Mouse (Mus musculus): ENCODE measurements around the gene Fras1. TPM values are rescaled to one million over a fixed set of nuclear protein-coding genes. Genes with fewer than 3 reads are reported as not detected.

Fras1 gene
- polyA plus RNA-seq, 1 experiment: 0.29 TPM

- WGBS: 93% methylated on average over 6 of the region's 6 CpGs
- Histone ChIP-seq H3K4me3 (ENCODE audit: low read depth, low read length) (no peak overlapping the region), H3K4me1 (ENCODE audit: control insufficient read depth, insufficient read depth, insufficient read length, low read length) (peaks cover 8% of the 10 kb centered on the region; the same call in 1 of the 2 replicates)
These were observed 423.7 kb downstream of the Fras1 start for GRCm38 (mm10) chr5:96797465-96797864.

GRCm38 (mm10) chr5:96799165-96799564 is 425.4 kb downstream of the Fras1 start:
- Histone ChIP-seq H3K4me3 (ENCODE audit: low read depth, low read length) (no peak overlapping the region), H3K27ac (ENCODE audit: insufficient read depth, low read depth, low read length) (no peak overlapping the region), H3K4me1 (ENCODE audit: control insufficient read depth, insufficient read depth, insufficient read length, low read length) (no peaks in the 10 kb centered on the region), H3K36me3 (ENCODE audit: control insufficient read depth, insufficient read depth, low read length) (no peaks in the 10 kb centered on the region), H3K27me3 (ENCODE audit: control insufficient read depth, insufficient read depth, low read length) (no peaks in the 10 kb centered on the region)
- TF ChIP-seq CTCF (IDR thresholded peaks at IDR 0.05; ENCODE audit: extremely low read depth, insufficient read length, insufficient replicate concordance, low read depth, low read length) (no peak), POLR2A (IDR thresholded peaks at IDR 0.05; ENCODE audit: low read depth, low read length) (no peak)
- WGBS: 90% methylated on average over 9 of the region's 9 CpGs

More at GRCm38 (mm10) chr5:96797465-96797864, 423.7 kb downstream of the Fras1 start:
- Histone ChIP-seq H3K36me3 (ENCODE audit: control insufficient read depth, insufficient read depth, low read length) (no peaks in the 10 kb centered on the region), H3K27ac (ENCODE audit: insufficient read depth, low read depth, low read length) (no peak overlapping the region), H3K27me3 (ENCODE audit: control insufficient read depth, insufficient read depth, low read length) (0 out of 2 replicates have a peak, but pooled peaks cover 2% of the 10 kb centered on the region)
- TF ChIP-seq POLR2A (IDR thresholded peaks at IDR 0.05; ENCODE audit: low read depth, low read length): no peak
- no peak for TF ChIP-seq CTCF (IDR thresholded peaks at IDR 0.05; ENCODE audit: extremely low read depth, insufficient read length, insufficient replicate concordance, low read depth, low read length)

GRCm38 (mm10) chr5:96799969-96800368 is 426.2 kb downstream of the Fras1 start:
- no peak overlapping the region for H3K4me3 ChIP-seq (ENCODE audit: low read depth, low read length)
- no peaks in the 10 kb centered on the region for H3K36me3 ChIP-seq (ENCODE audit: control insufficient read depth, insufficient read depth, low read length)
- 69% methylated on average over 9 of the region's 9 CpGs for WGBS
- TF ChIP-seq POLR2A (IDR thresholded peaks at IDR 0.05; ENCODE audit: low read depth, low read length) (no peak), CTCF (IDR thresholded peaks at IDR 0.05; ENCODE audit: extremely low read depth, insufficient read length, insufficient replicate concordance, low read depth, low read length) (no peak)
- no peaks in the 10 kb centered on the region for H3K27me3 ChIP-seq (ENCODE audit: control insufficient read depth, insufficient read depth, low read length)
- H3K4me1 ChIP-seq (ENCODE audit: control insufficient read depth, insufficient read depth, insufficient read length, low read length): no peaks in the 10 kb centered on the region
- H3K27ac ChIP-seq (ENCODE audit: insufficient read depth, low read depth, low read length): no peak overlapping the region

GRCm38 (mm10) chr5:96802185-96802584 is 428.4 kb downstream of the Fras1 start:
- TF ChIP-seq POLR2A (IDR thresholded peaks at IDR 0.05; ENCODE audit: low read depth, low read length): no peak
- TF ChIP-seq CTCF (IDR thresholded peaks at IDR 0.05; ENCODE audit: extremely low read depth, insufficient read length, insufficient replicate concordance, low read depth, low read length): no peak
- H3K4me1 ChIP-seq (ENCODE audit: control insufficient read depth, insufficient read depth, insufficient read length, low read length): no peaks in the 10 kb centered on the region
- no peaks in the 10 kb centered on the region for H3K27me3 ChIP-seq (ENCODE audit: control insufficient read depth, insufficient read depth, low read length)
- no peaks in the 10 kb centered on the region for H3K36me3 ChIP-seq (ENCODE audit: control insufficient read depth, insufficient read depth, low read length)
- no peak overlapping the region for H3K4me3 ChIP-seq (ENCODE audit: low read depth, low read length)
- WGBS: 16% methylated on average over 7 of the region's 7 CpGs
- no peak overlapping the region for H3K27ac ChIP-seq (ENCODE audit: insufficient read depth, low read depth, low read length)

- H3K27me3 ChIP-seq (ENCODE audit: control insufficient read depth, insufficient read depth, low read length): no peaks in the 10 kb centered on the region
- H3K27ac ChIP-seq (ENCODE audit: insufficient read depth, low read depth, low read length): no peak overlapping the region
- no peak for TF ChIP-seq POLR2A (IDR thresholded peaks at IDR 0.05; ENCODE audit: low read depth, low read length)
- TF ChIP-seq CTCF (IDR thresholded peaks at IDR 0.05; ENCODE audit: extremely low read depth, insufficient read length, insufficient replicate concordance, low read depth, low read length): no peak
- H3K36me3 ChIP-seq (ENCODE audit: control insufficient read depth, insufficient read depth, low read length): no peaks in the 10 kb centered on the region
- H3K4me3 ChIP-seq (ENCODE audit: low read depth, low read length): no peak overlapping the region
- H3K4me1 ChIP-seq (ENCODE audit: control insufficient read depth, insufficient read depth, insufficient read length, low read length): no peaks in the 10 kb centered on the region
- WGBS: 65% methylated on average over 3 of the region's 3 CpGs
These were observed 429.3 kb downstream of the Fras1 start for GRCm38 (mm10) chr5:96803091-96803490.

GRCm38 (mm10) chr5:96804304-96804703 is 430.5 kb downstream of the Fras1 start:
- Histone ChIP-seq H3K36me3 (ENCODE audit: control insufficient read depth, insufficient read depth, low read length) (no peaks in the 10 kb centered on the region), H3K4me3 (ENCODE audit: low read depth, low read length) (no peak overlapping the region), H3K27ac (ENCODE audit: insufficient read depth, low read depth, low read length) (no peak overlapping the region), H3K27me3 (ENCODE audit: control insufficient read depth, insufficient read depth, low read length) (no peaks in the 10 kb centered on the region), H3K4me1 (ENCODE audit: control insufficient read depth, insufficient read depth, insufficient read length, low read length) (no peaks in the 10 kb centered on the region)
- TF ChIP-seq CTCF (IDR thresholded peaks at IDR 0.05; ENCODE audit: extremely low read depth, insufficient read length, insufficient replicate concordance, low read depth, low read length): no peak
- TF ChIP-seq POLR2A (IDR thresholded peaks at IDR 0.05; ENCODE audit: low read depth, low read length): no peak
- 76% methylated on average over 4 of the region's 4 CpGs for WGBS

- Histone ChIP-seq H3K4me3 (ENCODE audit: low read depth, low read length) (no peak overlapping the region), H3K36me3 (ENCODE audit: control insufficient read depth, insufficient read depth, low read length) (no peaks in the 10 kb centered on the region), H3K27me3 (ENCODE audit: control insufficient read depth, insufficient read depth, low read length) (no peaks in the 10 kb centered on the region), H3K4me1 (ENCODE audit: control insufficient read depth, insufficient read depth, insufficient read length, low read length) (no peaks in the 10 kb centered on the region), H3K27ac (ENCODE audit: insufficient read depth, low read depth, low read length) (no peak overlapping the region)
- TF ChIP-seq CTCF (IDR thresholded peaks at IDR 0.05; ENCODE audit: extremely low read depth, insufficient read length, insufficient replicate concordance, low read depth, low read length) (no peak), POLR2A (IDR thresholded peaks at IDR 0.05; ENCODE audit: low read depth, low read length) (no peak)
- WGBS: 82% methylated on average over 3 of the region's 3 CpGs
These were observed 431.1 kb downstream of the Fras1 start for GRCm38 (mm10) chr5:96804813-96805212.
